Mouse (Mus musculus): ENCODE data around the gene Stxbp1. TPM values are rescaled to one million over a fixed set of nuclear protein-coding genes. Genes with fewer than 3 reads are reported as not detected.

The Stxbp1 gene
- polyA plus RNA-seq, 1 experiment from 2014 or later, result 275 TPM

DNA sequence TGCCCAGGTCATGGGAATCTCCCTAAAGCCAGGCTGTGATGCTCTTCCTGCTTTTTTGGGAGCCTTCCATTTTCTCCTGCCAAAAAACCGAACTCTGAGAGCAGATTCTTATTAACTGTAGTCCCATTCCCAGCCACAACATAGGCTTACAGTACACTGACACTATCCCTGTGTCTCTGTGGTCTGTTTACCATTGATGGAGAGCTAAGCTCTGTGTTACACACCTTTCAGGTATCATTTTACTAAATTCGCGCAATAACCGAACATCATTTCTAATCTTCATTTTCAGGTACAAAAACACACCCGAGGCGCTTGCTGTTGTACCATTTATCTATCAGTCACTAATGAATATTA lies 400 bp upstream of the Stxbp1 start:
- H3K9ac ChIP-seq, result peak overlapping the region; percentile 46
- ATAC-seq (ENCODE audit: low FRiP score) (no peak), DNase-seq (ENCODE audit: low spot score) (no peak)
- H3K27ac ChIP-seq, result no peak overlapping the region
- peak overlapping the region; percentile 88 for H3K4me3 ChIP-seq (replicated peaks; ENCODE audit: low read length)
- peak overlapping the region; percentile 75 for H3K4me2 ChIP-seq (replicated peaks)
- H3K36me3 ChIP-seq (replicated peaks; ENCODE audit: control insufficient read depth, insufficient read depth), result no peaks in the 10 kb centered on the region
- no peaks in the 10 kb centered on the region for H3K9me3 ChIP-seq (ENCODE audit: control insufficient read depth, low read length)
- H3K27me3 ChIP-seq (ENCODE audit: control insufficient read depth, insufficient read depth, low read length), result no peaks in the 10 kb centered on the region
- 52% methylated on average over 6 of the region's 6 CpGs for WGBS
- H3K4me1 ChIP-seq (replicated peaks; ENCODE audit: control insufficient read depth, insufficient read depth, low read length), result peaks cover 22% of the 10 kb centered on the region

DNA sequence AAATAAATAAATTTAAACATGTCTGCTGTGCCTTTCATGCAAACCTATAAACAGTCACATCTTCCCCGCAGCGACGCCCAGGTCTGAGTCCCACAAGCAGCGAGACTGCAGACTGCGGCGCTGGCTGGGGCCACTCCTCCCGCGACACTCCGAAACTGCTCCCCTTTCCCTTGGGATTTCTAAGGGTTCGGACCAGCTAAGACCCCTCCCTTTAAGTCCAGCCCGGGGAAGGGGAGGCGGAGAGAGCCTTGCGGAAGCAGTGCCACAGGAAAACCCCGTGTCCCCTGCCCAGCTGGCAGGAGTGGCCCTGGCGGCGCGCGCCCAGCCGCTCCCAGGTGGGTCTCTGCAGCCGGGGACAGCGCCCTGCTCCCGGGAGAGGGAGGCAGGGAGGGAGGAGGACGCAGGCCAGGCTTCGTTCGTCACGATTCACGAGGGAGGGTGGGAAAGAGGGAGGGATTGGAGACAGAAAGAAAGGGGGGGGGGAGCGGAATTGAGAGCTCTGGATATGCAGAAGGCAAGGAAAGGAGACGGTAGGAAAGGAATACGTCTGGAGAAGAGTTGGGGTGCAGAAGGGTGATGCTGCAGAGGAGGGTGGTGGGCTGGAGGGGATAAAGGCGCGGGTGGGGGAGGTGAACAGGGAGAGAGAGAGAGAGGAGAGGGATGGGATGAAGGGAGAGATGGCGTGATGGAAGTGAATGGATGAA lies 792 bp downstream of the Stxbp1 start:
- Histone ChIP-seq H3K9ac (peak overlapping the region; percentile 94), H3K27ac (peak overlapping the region; percentile 94), H3K9me3 (ENCODE audit: control insufficient read depth, low read length) (no peaks in the 10 kb centered on the region), H3K4me1 (replicated peaks; ENCODE audit: control insufficient read depth, insufficient read depth, low read length) (peaks cover 22% of the 10 kb centered on the region), H3K27me3 (ENCODE audit: control insufficient read depth, insufficient read depth, low read length) (no peaks in the 10 kb centered on the region), H3K36me3 (replicated peaks; ENCODE audit: control insufficient read depth, insufficient read depth) (peaks cover 10% of the 10 kb centered on the region; the same call in 1 of the 2 replicates), H3K4me2 (replicated peaks) (peak overlapping the region; percentile 75), H3K4me3 (replicated peaks; ENCODE audit: low read length) (peak overlapping the region; percentile 88)
- ATAC-seq (ENCODE audit: low FRiP score), result peak; percentile 41
- peak; percentile 76 for DNase-seq (ENCODE audit: low spot score)
- WGBS, result under 1% methylated on average over 32 of the region's 33 CpGs

DNA sequence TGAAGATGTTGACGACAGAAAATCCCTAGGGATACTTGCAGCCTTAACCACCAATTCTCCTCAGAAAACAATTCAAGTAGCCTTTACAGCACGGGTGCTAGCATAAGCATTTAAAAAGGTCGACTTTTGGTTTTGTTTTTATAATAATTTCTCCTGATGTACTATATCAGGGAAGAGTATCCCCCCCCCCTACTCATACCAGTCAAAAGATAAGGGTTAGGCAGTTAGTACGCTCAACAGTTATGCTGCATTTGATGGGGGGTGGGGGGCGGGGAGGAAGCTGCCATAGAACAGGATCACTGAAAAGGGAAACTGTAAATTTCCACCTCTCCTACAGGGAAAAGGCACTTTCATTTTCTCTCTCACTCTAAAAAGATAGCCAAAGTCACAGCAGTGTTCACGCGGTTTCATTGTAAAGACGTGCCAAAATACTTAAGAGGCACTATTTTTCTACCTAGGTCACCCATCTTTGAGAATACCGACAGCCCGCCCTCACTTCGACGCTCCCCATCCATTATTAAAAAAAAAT lies 1.4 kb downstream of the Stxbp1 start:
- peaks cover 14% of the 10 kb centered on the region; the same call in 1 of the 2 replicates for H3K36me3 ChIP-seq (replicated peaks; ENCODE audit: control insufficient read depth, insufficient read depth)
- H3K9me3 ChIP-seq (ENCODE audit: control insufficient read depth, low read length), result no peaks in the 10 kb centered on the region
- no peak for DNase-seq (ENCODE audit: low spot score)
- H3K4me2 ChIP-seq (replicated peaks), result peak overlapping the region; percentile 75
- H3K4me1 ChIP-seq (replicated peaks; ENCODE audit: control insufficient read depth, insufficient read depth, low read length), result peaks cover 22% of the 10 kb centered on the region
- H3K27ac ChIP-seq, result peak overlapping the region; percentile 94
- 3% methylated on average over 12 of the region's 12 CpGs for WGBS
- no peak for ATAC-seq (ENCODE audit: low FRiP score)
- H3K9ac ChIP-seq, result peak overlapping the region; percentile 94
- no peaks in the 10 kb centered on the region for H3K27me3 ChIP-seq (ENCODE audit: control insufficient read depth, insufficient read depth, low read length)
- H3K4me3 ChIP-seq (replicated peaks; ENCODE audit: low read length), result peak overlapping the region; percentile 88

DNA sequence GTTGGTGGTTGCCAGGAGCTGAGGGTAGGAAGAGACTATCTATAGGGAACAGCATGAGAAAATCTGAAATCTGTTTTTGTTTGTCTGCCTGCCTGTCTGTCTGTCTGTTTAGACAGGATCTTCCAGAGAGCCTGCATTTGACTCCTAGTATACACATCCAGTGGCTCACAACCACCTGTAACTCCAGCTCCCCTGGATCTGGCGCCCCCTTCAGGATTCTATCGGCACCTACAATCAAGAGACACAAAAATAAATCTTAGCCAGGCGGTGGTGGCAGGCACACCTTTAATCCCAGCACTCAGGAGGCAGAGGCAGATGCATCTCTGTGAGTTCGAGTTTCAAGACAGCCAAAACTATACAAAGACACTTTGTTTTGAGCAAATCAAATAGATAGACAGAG lies 4.5 kb downstream of the Stxbp1 start:
- peaks cover 20% of the 10 kb centered on the region for H3K4me1 ChIP-seq (replicated peaks; ENCODE audit: control insufficient read depth, insufficient read depth, low read length)
- peaks cover 14% of the 10 kb centered on the region; the same call in 1 of the 2 replicates for H3K36me3 ChIP-seq (replicated peaks; ENCODE audit: control insufficient read depth, insufficient read depth)
- H3K27ac ChIP-seq, result no peak overlapping the region
- no peak for DNase-seq (ENCODE audit: low spot score)
- no peak for ATAC-seq (ENCODE audit: low FRiP score)
- no peaks in the 10 kb centered on the region for H3K27me3 ChIP-seq (ENCODE audit: control insufficient read depth, insufficient read depth, low read length)
- H3K4me2 ChIP-seq (replicated peaks), result no peak overlapping the region
- no peaks in the 10 kb centered on the region for H3K9me3 ChIP-seq (ENCODE audit: control insufficient read depth, low read length)
- WGBS, result 47% methylated on average over 4 of the region's 4 CpGs
- no peak overlapping the region for H3K9ac ChIP-seq
- H3K4me3 ChIP-seq (replicated peaks; ENCODE audit: low read length), result no peak overlapping the region

DNA sequence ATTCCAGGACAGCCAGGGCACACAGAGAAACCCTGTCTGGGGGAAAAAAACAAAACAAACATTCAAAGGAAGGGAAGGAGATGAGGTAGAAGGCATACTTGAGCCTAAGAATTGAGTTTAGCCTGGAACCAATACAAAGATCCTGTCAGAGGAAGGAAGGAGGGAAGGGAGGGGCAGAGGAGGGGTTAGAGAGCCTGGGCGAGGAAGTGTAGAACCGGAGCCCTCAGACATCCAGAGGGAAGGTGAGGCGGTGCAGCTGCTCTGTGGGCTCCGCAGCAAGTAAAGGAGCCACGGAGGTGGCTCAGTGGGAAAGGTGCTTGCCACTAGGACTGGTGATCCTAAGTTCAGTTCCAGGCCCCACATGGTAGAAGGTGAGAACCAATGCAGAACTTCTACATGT lies 5.9 kb downstream of the Stxbp1 start:
- Histone ChIP-seq H3K9me3 (ENCODE audit: control insufficient read depth, low read length) (no peaks in the 10 kb centered on the region), H3K36me3 (replicated peaks; ENCODE audit: control insufficient read depth, insufficient read depth) (peaks cover 14% of the 10 kb centered on the region; the same call in 1 of the 2 replicates), H3K4me3 (replicated peaks; ENCODE audit: low read length) (no peak overlapping the region), H3K4me1 (replicated peaks; ENCODE audit: control insufficient read depth, insufficient read depth, low read length) (peaks cover 16% of the 10 kb centered on the region), H3K27me3 (ENCODE audit: control insufficient read depth, insufficient read depth, low read length) (no peaks in the 10 kb centered on the region), H3K4me2 (replicated peaks) (no peak overlapping the region), H3K9ac (no peak overlapping the region), H3K27ac (no peak overlapping the region)
- WGBS, result 78% methylated on average over 5 of the region's 5 CpGs
- ATAC-seq (ENCODE audit: low FRiP score) (no peak), DNase-seq (ENCODE audit: low spot score) (no peak)

DNA sequence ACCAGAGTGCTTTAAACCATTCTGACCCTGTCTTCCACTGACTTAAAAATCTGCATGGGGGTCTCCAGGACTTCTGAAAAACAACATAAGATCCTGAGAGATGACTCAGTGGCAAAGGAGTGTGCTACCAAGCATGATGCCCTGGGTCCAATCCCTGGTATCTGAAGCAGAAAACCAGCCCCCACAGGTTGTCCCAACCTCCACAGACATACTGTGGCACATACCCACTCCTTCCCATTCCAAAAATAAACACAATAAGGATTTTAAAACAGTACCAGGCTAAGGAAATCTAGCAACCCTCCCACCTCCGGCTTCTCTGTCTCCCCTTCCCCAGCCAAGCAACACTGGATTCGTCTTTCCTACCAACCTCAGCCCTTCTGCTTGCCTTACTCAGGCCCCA lies 7.8 kb downstream of the Stxbp1 start:
- H3K4me3 ChIP-seq (replicated peaks; ENCODE audit: low read length), result no peak overlapping the region
- H3K27me3 ChIP-seq (ENCODE audit: control insufficient read depth, insufficient read depth, low read length), result no peaks in the 10 kb centered on the region
- H3K4me2 ChIP-seq (replicated peaks), result no peak overlapping the region
- peaks cover 14% of the 10 kb centered on the region; the same call in 1 of the 2 replicates for H3K36me3 ChIP-seq (replicated peaks; ENCODE audit: control insufficient read depth, insufficient read depth)
- peaks cover 9% of the 10 kb centered on the region; the same call in 1 of the 2 replicates for H3K4me1 ChIP-seq (replicated peaks; ENCODE audit: control insufficient read depth, insufficient read depth, low read length)
- H3K9me3 ChIP-seq (ENCODE audit: control insufficient read depth, low read length), result no peaks in the 10 kb centered on the region
- WGBS, result 81% methylated on average over 2 of the region's 2 CpGs
- ATAC-seq (ENCODE audit: low FRiP score), result no peak
- H3K27ac ChIP-seq, result no peak overlapping the region
- no peak overlapping the region for H3K9ac ChIP-seq
- no peak for DNase-seq (ENCODE audit: low spot score)

DNA sequence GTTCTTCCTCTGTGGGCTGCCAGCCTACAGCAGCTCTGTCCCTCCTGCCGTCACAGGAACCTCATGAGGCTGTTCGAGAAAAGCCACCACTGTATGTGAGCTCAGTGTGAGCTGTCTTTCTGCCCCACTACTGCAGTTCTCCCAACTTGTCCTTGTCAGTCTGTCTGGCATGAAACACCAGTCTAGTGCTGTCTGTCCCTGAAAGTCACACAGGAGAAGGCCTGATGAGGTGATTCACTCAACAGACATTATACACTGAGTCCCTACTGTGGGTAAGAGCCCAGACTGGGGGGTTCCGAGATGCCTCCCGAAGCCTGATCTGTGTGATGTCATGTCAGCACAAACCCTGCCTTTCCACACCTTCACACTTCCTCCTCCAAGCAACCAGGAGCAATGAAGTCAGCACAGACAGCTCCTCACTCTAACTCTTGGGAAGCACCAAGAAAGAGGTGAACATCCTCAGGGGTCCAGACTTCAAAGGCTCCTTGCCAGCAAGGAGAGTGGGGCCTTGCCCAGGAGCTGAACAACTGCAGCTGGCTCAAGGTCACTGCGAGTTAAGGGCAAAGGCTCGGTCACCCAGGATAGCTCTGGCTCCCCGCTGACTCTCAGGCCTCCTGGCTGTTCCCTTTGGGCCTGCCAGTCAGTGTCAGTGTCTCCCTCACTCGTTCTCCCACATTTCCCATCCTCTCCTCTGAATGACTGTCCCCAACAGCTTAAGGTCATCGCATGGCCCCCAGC lies 8.7 kb downstream of the Stxbp1 start:
- DNase-seq (ENCODE audit: low spot score) (no peak), ATAC-seq (ENCODE audit: low FRiP score) (no peak)
- Histone ChIP-seq H3K9ac (no peak overlapping the region), H3K9me3 (ENCODE audit: control insufficient read depth, low read length) (no peaks in the 10 kb centered on the region), H3K36me3 (replicated peaks; ENCODE audit: control insufficient read depth, insufficient read depth) (peaks cover 14% of the 10 kb centered on the region; the same call in 1 of the 2 replicates), H3K4me1 (replicated peaks; ENCODE audit: control insufficient read depth, insufficient read depth, low read length) (0 out of 2 replicates have a peak, but pooled peaks cover 3% of the 10 kb centered on the region), H3K27me3 (ENCODE audit: control insufficient read depth, insufficient read depth, low read length) (no peaks in the 10 kb centered on the region), H3K4me2 (replicated peaks) (no peak overlapping the region), H3K4me3 (replicated peaks; ENCODE audit: low read length) (no peak overlapping the region), H3K27ac (no peak overlapping the region)
- WGBS, result 71% methylated on average over 9 of the region's 9 CpGs

DNA sequence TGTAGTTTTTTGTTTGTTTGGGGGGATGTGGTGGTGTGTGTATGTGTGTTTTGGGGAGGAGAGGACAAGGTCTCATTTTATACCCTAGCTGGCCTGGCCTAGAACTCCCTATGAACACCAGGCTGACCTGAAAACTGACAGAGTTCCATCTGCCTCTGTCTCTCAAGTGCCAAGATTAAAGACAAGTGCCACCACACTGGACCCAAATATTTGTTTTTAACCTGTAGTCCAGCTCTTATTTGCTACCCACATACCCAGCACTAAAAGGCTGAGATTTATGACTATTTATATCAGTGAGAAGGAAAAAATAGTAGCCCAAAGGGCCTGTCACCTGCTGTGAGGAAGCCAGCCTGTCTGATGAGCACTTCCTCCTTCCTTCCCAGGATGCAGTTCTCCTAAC lies 11.5 kb downstream of the Stxbp1 start:
- Histone ChIP-seq H3K4me3 (replicated peaks; ENCODE audit: low read length) (no peak overlapping the region), H3K4me2 (replicated peaks) (no peak overlapping the region), H3K9ac (no peak overlapping the region), H3K9me3 (ENCODE audit: control insufficient read depth, low read length) (no peaks in the 10 kb centered on the region), H3K36me3 (replicated peaks; ENCODE audit: control insufficient read depth, insufficient read depth) (peaks cover 3% of the 10 kb centered on the region; the same call in 1 of the 2 replicates), H3K4me1 (replicated peaks; ENCODE audit: control insufficient read depth, insufficient read depth, low read length) (0 out of 2 replicates have a peak, but pooled peaks cover 3% of the 10 kb centered on the region), H3K27me3 (ENCODE audit: control insufficient read depth, insufficient read depth, low read length) (no peaks in the 10 kb centered on the region), H3K27ac (no peak overlapping the region)
- ATAC-seq (ENCODE audit: low FRiP score) (no peak), DNase-seq (ENCODE audit: low spot score) (no peak)

DNA sequence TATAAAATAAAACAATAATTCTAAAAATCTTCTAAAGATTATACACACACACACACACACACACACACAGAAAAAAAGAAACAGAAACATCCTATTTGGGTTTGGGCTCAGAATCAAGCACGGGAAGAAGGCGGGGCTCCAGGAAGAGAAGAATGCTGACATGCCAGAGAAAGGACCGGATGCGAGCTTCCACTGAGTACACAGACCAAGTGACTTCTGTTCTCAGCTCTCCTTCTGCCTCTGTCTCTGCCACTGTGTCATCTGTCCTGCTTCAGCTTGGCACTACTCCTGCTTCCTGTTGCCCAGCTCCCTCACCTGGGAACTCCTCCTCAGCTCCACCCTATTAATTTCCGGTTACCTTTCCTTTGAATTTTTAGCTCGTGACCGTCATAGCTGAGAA lies 12.5 kb downstream of the Stxbp1 start:
- no peak overlapping the region for H3K4me3 ChIP-seq (replicated peaks; ENCODE audit: low read length)
- no peaks in the 10 kb centered on the region for H3K9me3 ChIP-seq (ENCODE audit: control insufficient read depth, low read length)
- H3K27ac ChIP-seq, result peak overlapping the region; percentile 32; the same call in 1 of the 2 replicates
- no peak overlapping the region for H3K4me2 ChIP-seq (replicated peaks)
- 0 out of 2 replicates have a peak, but pooled peaks cover 3% of the 10 kb centered on the region for H3K4me1 ChIP-seq (replicated peaks; ENCODE audit: control insufficient read depth, insufficient read depth, low read length)
- ATAC-seq (ENCODE audit: low FRiP score) (no peak), DNase-seq (ENCODE audit: low spot score) (no peak)
- H3K9ac ChIP-seq, result no peak overlapping the region
- no peaks in the 10 kb centered on the region for H3K27me3 ChIP-seq (ENCODE audit: control insufficient read depth, insufficient read depth, low read length)
- WGBS, result 73% methylated on average over 7 of the region's 7 CpGs
- 0 out of 2 replicates have a peak, but pooled peaks cover 7% of the 10 kb centered on the region for H3K36me3 ChIP-seq (replicated peaks; ENCODE audit: control insufficient read depth, insufficient read depth)
